Mouse (Mus musculus) megakaryocyte, embryonic 14.5 days (primary cell): ENCODE measurements around the gene Exosc9.

Source experiments
- FLI1 ChIP-seq: IDR thresholded peaks from 2 replicates; pipeline ENCODE4 v1.6.1; 2012; ENCODE audit warnings: low read length, inconsistent platforms, mixed read lengths
- GATA1 ChIP-seq: IDR thresholded peaks from 3 replicates; pipeline ENCODE4 v1.6.1; 2012; ENCODE audit warnings: mixed read lengths, low read length, inconsistent platforms, borderline replicate concordance

DNA sequence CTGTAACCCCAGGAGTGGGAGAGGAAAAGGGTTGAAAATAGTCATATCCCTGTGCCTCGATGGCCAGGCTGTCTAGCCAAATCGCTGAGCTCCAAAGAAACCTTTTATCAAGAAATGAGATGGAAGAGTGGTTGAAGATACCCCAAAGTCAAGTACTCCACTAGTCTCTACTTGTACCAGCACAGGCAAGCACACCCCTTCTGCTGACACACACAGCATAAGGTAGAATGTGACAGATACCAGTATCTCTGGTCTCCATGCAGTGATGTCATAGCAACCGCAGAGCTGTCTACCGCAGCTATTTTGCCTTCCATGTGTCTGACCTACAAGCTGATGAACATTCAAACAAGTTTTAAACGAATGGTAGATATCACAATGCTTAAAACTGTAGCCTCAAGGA is 17.4 kb downstream of the Exosc9 start:
- TF ChIP-seq GATA1 (no peak), FLI1 (no peak)
